Mouse (Mus musculus): ENCODE measurements around the gene Thap7. TPM values are rescaled to one million over a fixed set of nuclear protein-coding genes. Genes with fewer than 3 reads are reported as not detected.

The Thap7 gene
- 40.9 and 49.2 TPM in 2 replicates for total RNA-seq (2014; rRNA removed; ENCODE audit: low replicate concordance)
- 28.8 and 31.9 TPM in 2 replicates for polyA plus RNA-seq (2015; fragmentation: Nextera tagmentation; extraction: Ambion mirVana)

- WGBS = under 1% methylated on average over 64 of the region's 67 CpGs
- H3K36me3 ChIP-seq (replicated peaks; ENCODE audit: control insufficient read depth, insufficient read depth, low read length) = peaks cover 26% of the 10 kb centered on the region
- DNase-seq (ENCODE audit: low spot score) (peak; percentile 92), ATAC-seq (ENCODE audit: insufficient read depth, low read depth) (peak; percentile 97)
- peak within 1 kb of the TSS; percentile 85 for H3K9ac ChIP-seq (replicated peaks; ENCODE audit: low read depth, low read length)
- peaks cover 12% of the 10 kb centered on the region for H3K4me1 ChIP-seq (ENCODE audit: control insufficient read depth, insufficient read depth)
- peak within 1 kb of the TSS; percentile 73 for H3K4me3 ChIP-seq (ENCODE audit: low read depth, low read length)
- no peaks in the 10 kb centered on the region for H3K27me3 ChIP-seq (ENCODE audit: control insufficient read depth, insufficient read depth, low read length)
- TF ChIP-seq EP300 (IDR thresholded peaks at IDR 0.05; ENCODE audit: low read depth) = peak; percentile 86
- TF ChIP-seq CTCF (IDR thresholded peaks at IDR 0.05; ENCODE audit: low read depth) = no peak
- H3K9me3 ChIP-seq (replicated peaks; ENCODE audit: control insufficient read depth, low read length) = no peaks in the 10 kb centered on the region
- H3K27ac ChIP-seq (ENCODE audit: low read depth) = peak within 1 kb of the TSS; percentile 95
- peak within 1 kb of the TSS; percentile 68 for H3K4me2 ChIP-seq (ENCODE audit: low read depth, low read length)
Measured at GRCm38 (mm10) chr16:17530640-17531288, at the start of gene Thap7. TSS of gene Thap7 (minus strand) at chr16:17531136.

GRCm38 (mm10) chr16:17576825-17577215 is 45.9 kb upstream of the Thap7 start:
- ATAC-seq (ENCODE audit: insufficient read depth, low read depth) (no peak), DNase-seq (ENCODE audit: low spot score) (no peak)
- Histone ChIP-seq H3K4me2 (ENCODE audit: low read depth, low read length) (peak overlapping the region; percentile 91), H3K36me3 (replicated peaks; ENCODE audit: control insufficient read depth, insufficient read depth, low read length) (no peaks in the 10 kb centered on the region), H3K4me1 (ENCODE audit: control insufficient read depth, insufficient read depth) (peaks cover 10% of the 10 kb centered on the region; the same call in 1 of the 2 replicates), H3K9me3 (replicated peaks; ENCODE audit: control insufficient read depth, low read length) (no peaks in the 10 kb centered on the region), H3K9ac (replicated peaks; ENCODE audit: low read depth, low read length) (peak overlapping the region; percentile 48), H3K27ac (ENCODE audit: low read depth) (no peak overlapping the region), H3K4me3 (ENCODE audit: low read depth, low read length) (peak overlapping the region; percentile 59), H3K27me3 (ENCODE audit: control insufficient read depth, insufficient read depth, low read length) (no peaks in the 10 kb centered on the region)
- TF ChIP-seq EP300 (IDR thresholded peaks at IDR 0.05; ENCODE audit: low read depth) = no peak
- TF ChIP-seq CTCF (IDR thresholded peaks at IDR 0.05; ENCODE audit: low read depth) = no peak
- 14% methylated on average over 8 of the region's 8 CpGs for WGBS

GRCm38 (mm10) chr16:17575870-17576824 is 45.2 kb upstream of the Thap7 start:
- Histone ChIP-seq H3K27me3 (ENCODE audit: control insufficient read depth, insufficient read depth, low read length) (no peaks in the 10 kb centered on the region), H3K9me3 (replicated peaks; ENCODE audit: control insufficient read depth, low read length) (no peaks in the 10 kb centered on the region), H3K9ac (replicated peaks; ENCODE audit: low read depth, low read length) (peak overlapping the region; percentile 48), H3K4me2 (ENCODE audit: low read depth, low read length) (peak overlapping the region; percentile 91), H3K4me1 (ENCODE audit: control insufficient read depth, insufficient read depth) (peaks cover 10% of the 10 kb centered on the region; the same call in 1 of the 2 replicates), H3K4me3 (ENCODE audit: low read depth, low read length) (peak overlapping the region; percentile 59), H3K27ac (ENCODE audit: low read depth) (no peak overlapping the region), H3K36me3 (replicated peaks; ENCODE audit: control insufficient read depth, insufficient read depth, low read length) (no peaks in the 10 kb centered on the region)
- DNase-seq (ENCODE audit: low spot score) (no peak), ATAC-seq (ENCODE audit: insufficient read depth, low read depth) (peak; percentile 54; the same call in 1 of the 2 replicates)
- no peak for TF ChIP-seq EP300 (IDR thresholded peaks at IDR 0.05; ENCODE audit: low read depth)
- no peak for TF ChIP-seq CTCF (IDR thresholded peaks at IDR 0.05; ENCODE audit: low read depth)
- WGBS = 13% methylated on average over 45 of the region's 45 CpGs

- no peak overlapping the region for H3K9ac ChIP-seq (replicated peaks; ENCODE audit: low read depth, low read length)
- H3K4me3 ChIP-seq (ENCODE audit: low read depth, low read length) = no peak overlapping the region
- 14% methylated on average over 4 of the region's 4 CpGs for WGBS
Measured at GRCm38 (mm10) chr16:17566186-17566585, 35.2 kb upstream of the Thap7 start.

GRCm38 (mm10) chr16:17564771-17565170 is 33.8 kb upstream of the Thap7 start:
- Histone ChIP-seq H3K9me3 (replicated peaks; ENCODE audit: control insufficient read depth, low read length) (no peaks in the 10 kb centered on the region), H3K27me3 (ENCODE audit: control insufficient read depth, insufficient read depth, low read length) (0 out of 2 replicates have a peak, but pooled peaks cover 15% of the 10 kb centered on the region), H3K27ac (ENCODE audit: low read depth) (no peak overlapping the region), H3K4me2 (ENCODE audit: low read depth, low read length) (no peak overlapping the region), H3K9ac (replicated peaks; ENCODE audit: low read depth, low read length) (no peak overlapping the region), H3K4me3 (ENCODE audit: low read depth, low read length) (no peak overlapping the region), H3K4me1 (ENCODE audit: control insufficient read depth, insufficient read depth) (peaks cover 7% of the 10 kb centered on the region; the same call in 1 of the 2 replicates), H3K36me3 (replicated peaks; ENCODE audit: control insufficient read depth, insufficient read depth, low read length) (no peaks in the 10 kb centered on the region)
- DNase-seq (ENCODE audit: low spot score) (no peak), ATAC-seq (ENCODE audit: insufficient read depth, low read depth) (no peak)
- 53% methylated on average over 3 of the region's 3 CpGs for WGBS
- no peak for TF ChIP-seq CTCF (IDR thresholded peaks at IDR 0.05; ENCODE audit: low read depth)
- TF ChIP-seq EP300 (IDR thresholded peaks at IDR 0.05; ENCODE audit: low read depth) = no peak

More at GRCm38 (mm10) chr16:17566186-17566585, 35.2 kb upstream of the Thap7 start:
- Histone ChIP-seq H3K27ac (ENCODE audit: low read depth) (no peak overlapping the region), H3K4me2 (ENCODE audit: low read depth, low read length) (no peak overlapping the region), H3K9me3 (replicated peaks; ENCODE audit: control insufficient read depth, low read length) (no peaks in the 10 kb centered on the region), H3K36me3 (replicated peaks; ENCODE audit: control insufficient read depth, insufficient read depth, low read length) (no peaks in the 10 kb centered on the region), H3K27me3 (ENCODE audit: control insufficient read depth, insufficient read depth, low read length) (0 out of 2 replicates have a peak, but pooled peaks cover 9% of the 10 kb centered on the region), H3K4me1 (ENCODE audit: control insufficient read depth, insufficient read depth) (peaks cover 7% of the 10 kb centered on the region; the same call in 1 of the 2 replicates)
- TF ChIP-seq EP300 (IDR thresholded peaks at IDR 0.05; ENCODE audit: low read depth) = no peak
- peak; percentile 11; the same call in 1 of the 2 replicates for TF ChIP-seq CTCF (IDR thresholded peaks at IDR 0.05; ENCODE audit: low read depth)
- DNase-seq (ENCODE audit: low spot score) = no peak
- ATAC-seq (ENCODE audit: insufficient read depth, low read depth) = no peak

All from heart, postnatal 0 days (tissue).